Mouse (Mus musculus) brain, embryonic 14.5 days (tissue): Measurements from ENCODE around the gene Ncstn.

ENCODE experiments used
- CTCF ChIP-seq: fragments of 200-500 bp; IDR thresholded peaks from 2 replicates; pipeline ENCODE4 v1.5.1; 2012; ENCODE audit warnings: inconsistent platforms, mild to moderate bottlenecking, moderate library complexity, borderline replicate concordance; ENCODE audit not compliant: insufficient read depth, insufficient read length; ENCODE audit errors: extremely low read depth
- POLR2A ChIP-seq: fragments of 200-500 bp; IDR thresholded peaks from 2 replicates; pipeline ENCODE4 v1.6.1; 2012; ENCODE audit warnings: mild to moderate bottlenecking, inconsistent platforms, borderline replicate concordance; ENCODE audit not compliant: poor library complexity, insufficient read depth, insufficient read length, severe bottlenecking; ENCODE audit errors: extremely low read depth

DNA sequence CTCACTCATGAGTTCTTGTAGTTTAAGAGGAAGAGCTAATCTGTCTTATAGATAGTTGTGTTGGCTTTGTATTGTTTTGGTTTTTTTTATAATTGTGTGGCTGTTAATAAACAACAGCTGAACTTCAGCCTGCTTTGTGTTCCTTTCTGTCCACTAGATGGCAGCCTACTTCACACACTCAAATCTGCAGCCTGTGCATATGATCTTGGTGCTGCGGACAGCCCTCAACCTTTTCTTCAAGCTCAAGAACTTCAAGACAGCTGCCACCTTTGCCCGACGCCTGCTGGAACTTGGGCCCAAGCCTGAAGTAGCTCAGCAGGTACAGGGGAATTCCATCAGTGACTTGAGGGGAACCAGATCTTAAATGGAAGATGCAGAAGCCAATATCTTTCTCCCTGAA is 37.1 kb upstream of the Ncstn start:
- TF ChIP-seq POLR2A (no peak), CTCF (peak; percentile 76; the same call in 1 of the 2 replicates)
